Mouse (Mus musculus) bone marrow, adult 2 months (tissue): ENCODE data around the gene Mast4.

Experiments used
- CTCF ChIP-seq: fragments of 200-500 bp; IDR thresholded peaks from 2 replicates; pipeline ENCODE4 v1.5.1; 2011; ENCODE audit warnings: low read length, control low read depth; ENCODE audit not compliant: control insufficient read depth, insufficient read depth
- POLR2A ChIP-seq: fragments of 200-500 bp; IDR thresholded peaks from 2 replicates; pipeline ENCODE4 v1.6.1; 2011; ENCODE audit warnings: low read depth, mild to moderate bottlenecking, control low read depth, low read length, borderline replicate concordance; ENCODE audit not compliant: control insufficient read depth

DNA sequence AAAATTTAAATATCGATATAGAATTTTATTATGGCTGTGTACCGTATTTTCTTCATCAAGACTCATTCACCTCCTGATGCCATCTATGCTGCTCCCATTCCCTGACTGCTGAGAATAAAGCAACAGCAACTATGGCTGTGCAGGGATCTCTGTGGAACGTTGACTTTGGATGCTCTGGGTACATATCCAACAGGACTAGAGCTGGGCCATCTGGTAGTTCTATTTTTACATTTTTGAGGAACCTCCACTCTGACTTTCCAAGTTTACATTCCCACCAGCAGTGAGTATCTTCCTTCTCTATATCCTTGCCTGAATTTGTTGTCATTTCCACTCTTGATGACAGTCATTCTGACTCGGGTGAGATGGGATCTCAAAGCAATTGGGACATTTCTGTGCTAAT is 26.0 kb downstream of the Mast4 start:
- TF ChIP-seq POLR2A (no peak), CTCF (no peak)
